Mouse (Mus musculus) lung, adult 2 months (tissue): ENCODE data around the gene Tnfaip8l2.

Experiments used
- CTCF ChIP-seq: fragments of 200-500 bp; IDR thresholded peaks from 2 replicates; pipeline ENCODE4 v1.5.1; 2011; ENCODE audit warnings: mild to moderate bottlenecking, low read length, control low read depth; ENCODE audit not compliant: insufficient read depth
- POLR2A ChIP-seq: fragments of 200-500 bp; IDR thresholded peaks from 2 replicates; pipeline ENCODE4 v1.6.1; 2011; ENCODE audit warnings: low read depth, mild to moderate bottlenecking, control low read depth, low read length, borderline replicate concordance; ENCODE audit errors: extremely low read depth

DNA sequence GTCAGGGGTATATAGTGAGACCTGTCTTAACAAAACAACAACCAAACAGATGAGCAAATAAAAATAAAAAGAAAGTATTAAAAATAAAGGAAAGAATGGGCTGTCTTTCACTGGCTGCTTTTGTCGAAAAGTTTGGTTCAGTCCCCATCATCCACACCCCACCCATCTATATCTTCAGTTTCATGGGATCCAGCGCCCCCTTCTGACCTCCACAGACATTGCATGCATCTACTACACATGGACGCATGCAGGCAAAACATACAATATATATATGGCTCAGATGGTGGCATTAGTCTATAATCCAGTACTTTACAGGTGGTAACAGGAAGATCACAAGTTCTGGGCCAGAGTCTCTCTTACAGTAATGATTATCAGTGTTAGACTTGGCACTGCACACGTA lies 11.7 kb upstream of the Tnfaip8l2 start:
- TF ChIP-seq CTCF (peak; percentile 42), POLR2A (no peak)
